Mouse (Mus musculus) midbrain, embryonic 14.5 days (tissue): ENCODE results near the gene Dgka. TPM values are rescaled to one million over a fixed set of nuclear protein-coding genes. Genes with fewer than 3 reads are reported as not detected.
"Not testable (repeated sequence)": the region's sequence is repeated elsewhere in the genome, so short reads cannot be mapped to it uniquely, and the experiment has no call there.

Experiments
- ATAC-seq: fragments of 200-750 bp; cut with Nextera tagmentation; 2 replicates; pipeline ENCODE4 v1.8.0; 2017; ENCODE audit warnings: moderate number of reproducible peaks, moderate library complexity; ENCODE audit not compliant: low FRiP score, low TSS enrichment
- DNase-seq: peaks from one replicate; pipeline ENCODE4 v3.0.0-alpha.2; 2015
- H3K27ac ChIP-seq: fragments of 300-500 bp; sonication (generic); replicated peaks from 2 replicates; pipeline ENCODE4 v1.5.1; 2014; ENCODE audit warnings: mild to moderate bottlenecking, low read depth, low read length, moderate library complexity
- H3K27me3 ChIP-seq: fragments of 300-500 bp; sonication (generic); 2 replicates; pipeline ENCODE4 v1.6.1; 2014; ENCODE audit warnings: low read length, control low read depth, mixed read lengths; ENCODE audit not compliant: control insufficient read depth, insufficient read depth
- H3K36me3 ChIP-seq: fragments of 300-500 bp; sonication (generic); 2 replicates; pipeline ENCODE4 v1.6.1; 2014; ENCODE audit warnings: low read length, control low read depth; ENCODE audit not compliant: control insufficient read depth, insufficient read depth
- H3K4me1 ChIP-seq: fragments of 300-500 bp; sonication (generic); 2 replicates; pipeline ENCODE4 v1.6.1; 2014; ENCODE audit warnings: mild to moderate bottlenecking, antibody characterized with exemption, low read length, control low read depth; ENCODE audit not compliant: control insufficient read depth, insufficient read depth
- H3K4me2 ChIP-seq: fragments of 300-500 bp; sonication (generic); 2 replicates; pipeline ENCODE4 v1.6.1; 2014; ENCODE audit warnings: mild to moderate bottlenecking, low read length, moderate library complexity
- H3K4me3 ChIP-seq: fragments of 300-500 bp; sonication (generic); replicated peaks from 2 replicates; pipeline ENCODE4 v1.5.1; 2014; ENCODE audit warnings: low read depth, low read length
- H3K9ac ChIP-seq: fragments of 300-500 bp; sonication (generic); replicated peaks from 2 replicates; pipeline ENCODE4 v1.6.1; 2014; ENCODE audit warnings: mild to moderate bottlenecking, low read length, moderate library complexity
- H3K9me3 ChIP-seq: fragments of 300-500 bp; sonication (generic); 2 replicates; pipeline ENCODE4 v1.6.1; 2016; ENCODE audit warnings: low read length, control low read depth, mixed read lengths; ENCODE audit not compliant: control insufficient read depth
- WGBS: fragments of 180-500 bp; shearing (Covaris S2); extraction: QIAGEN DNeasy Blood & Tissue Kit; methylation state at CpG from one replicate; pipeline ENCODE4 v1.1.7; 2014; 5-methylcytosine and 5-hydroxymethylcytosine counted together
- polyA plus RNA-seq: library from polyadenylated mRNA; unstranded; fragments of >200 nt; fragmentation: Nextera tagmentation; extraction: Ambion mirVana; gene quantifications from 2 replicates; pipeline ENCODE4 v1.2.1, GENCODE M21; 2014

Dgka gene
- polyA plus RNA-seq, 1 experiment from 2014 or later: 5.7 TPM

DNA sequence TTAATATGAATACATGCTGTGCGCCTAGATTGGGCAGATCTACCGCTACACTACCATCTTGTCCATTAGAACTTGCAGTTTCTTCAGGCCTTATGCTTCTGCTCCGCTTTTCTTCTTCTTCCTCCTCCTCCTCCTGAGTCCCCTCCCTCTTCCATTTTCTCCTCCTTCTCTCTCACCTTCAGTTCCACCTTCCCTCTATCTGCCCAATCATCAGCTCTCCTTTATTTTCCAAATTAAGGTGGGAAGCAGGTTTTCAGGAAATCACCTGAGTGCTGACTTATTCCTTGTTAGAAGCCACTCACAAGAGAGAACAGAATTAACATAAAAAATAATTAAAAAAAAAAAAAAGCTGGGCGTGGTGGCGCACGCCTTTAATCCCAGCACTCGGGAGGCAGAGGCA is 33.3 kb downstream of the Dgka start:
- not testable (repeated sequence) for ATAC-seq, DNase-seq, H3K36me3 ChIP-seq, H3K4me3 ChIP-seq, H3K27ac ChIP-seq, H3K9ac ChIP-seq, H3K4me1 ChIP-seq, H3K4me2 ChIP-seq, H3K9me3 ChIP-seq, H3K27me3 ChIP-seq
- WGBS: 94% methylated on average over 7 of the region's 7 CpGs

DNA sequence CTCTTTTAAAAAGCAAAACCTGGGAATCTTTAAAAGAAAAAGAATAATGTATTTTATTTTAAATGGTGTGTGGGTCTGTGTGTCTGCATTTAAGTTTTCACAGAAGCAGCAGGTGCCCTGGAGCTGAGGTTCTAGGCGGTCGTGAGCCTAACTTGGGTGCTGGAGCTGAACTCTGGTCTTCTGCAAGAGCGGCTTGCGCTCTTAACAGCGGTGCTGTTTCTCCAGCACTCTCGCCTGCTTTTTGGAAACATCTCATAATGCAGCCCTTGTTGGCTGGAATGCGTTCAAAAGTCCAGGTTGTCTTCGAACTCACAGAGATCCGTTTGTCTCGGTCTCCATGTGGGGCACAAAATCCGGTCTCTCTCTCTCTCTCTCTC is 39.4 kb downstream of the Dgka start:
- Histone ChIP-seq H3K4me1 (peaks cover 9% of the 10 kb centered on the region; the same call in 1 of the 2 replicates), H3K4me3 (peak overlapping the region; percentile 67), H3K27me3 (no peaks in the 10 kb centered on the region), H3K9ac (no peak overlapping the region; the same call in 1 of the 2 replicates), H3K27ac (no peak overlapping the region), H3K36me3 (no peaks in the 10 kb centered on the region), H3K9me3 (no peaks in the 10 kb centered on the region), H3K4me2 (peak overlapping the region; percentile 93)
- 10% methylated on average over 11 of the region's 11 CpGs for WGBS
- ATAC-seq (no peak), DNase-seq (no peak)

DNA sequence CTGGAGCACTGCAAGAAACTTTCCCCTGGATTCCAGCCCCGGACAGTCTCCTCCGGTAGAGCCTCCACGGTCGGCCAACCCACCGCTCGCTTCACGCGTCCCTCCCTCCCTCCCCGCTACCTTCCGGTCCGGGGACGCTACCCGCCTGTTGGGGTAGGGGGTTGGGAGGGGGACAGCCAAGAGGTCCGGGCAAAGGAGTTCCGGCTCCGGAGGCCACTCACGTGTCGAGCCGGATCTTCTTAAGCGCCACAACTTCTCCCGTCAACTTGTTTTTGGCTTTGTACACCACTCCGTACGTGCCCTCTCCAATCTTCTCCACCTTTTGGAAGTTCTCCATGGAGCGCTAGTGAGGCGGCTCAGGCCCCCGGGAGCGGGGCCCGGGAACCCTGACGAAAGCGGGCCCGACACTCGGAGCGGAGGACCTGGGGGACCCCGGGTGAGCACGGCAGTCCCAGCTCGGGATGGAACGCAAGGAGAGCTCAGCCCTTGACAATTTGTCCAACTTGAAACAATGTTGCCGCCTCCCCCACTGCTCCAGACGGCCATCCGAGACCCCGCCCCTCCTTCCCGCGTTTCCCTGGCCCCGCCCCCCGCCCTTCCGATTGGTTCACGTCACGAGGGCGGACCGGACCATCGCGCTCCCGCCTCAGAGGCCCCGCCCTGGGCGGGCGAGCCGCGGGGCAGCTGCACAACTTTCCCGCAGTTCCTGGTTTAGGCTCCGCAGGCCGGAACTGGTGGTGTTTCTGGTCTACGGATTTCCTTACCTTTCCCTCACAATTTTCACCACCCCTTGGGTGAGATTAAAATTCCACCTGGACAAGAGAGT is 40.0 kb downstream of the Dgka start, which contains the start of gene Cdk2:
Gene Cdk2 (minus strand): TSS at position 541 of the 826 bp plus-strand sequence.
- H3K27me3 ChIP-seq: no peaks in the 10 kb centered on the region
- H3K4me1 ChIP-seq: peaks cover 9% of the 10 kb centered on the region; the same call in 1 of the 2 replicates
- H3K27ac ChIP-seq: peak within 1 kb of the TSS; percentile 63; the same call in 1 of the 2 replicates
- peak; percentile 94 for ATAC-seq
- H3K4me3 ChIP-seq: peak within 1 kb of the TSS; percentile 67
- under 1% methylated on average over 61 of the region's 62 CpGs for WGBS
- peak within 1 kb of the TSS; percentile 93 for H3K4me2 ChIP-seq
- H3K9ac ChIP-seq: peak within 1 kb of the TSS; percentile 46; the same call in 1 of the 2 replicates
- DNase-seq: peak; percentile 95
- no peaks in the 10 kb centered on the region for H3K9me3 ChIP-seq
- no peaks in the 10 kb centered on the region for H3K36me3 ChIP-seq

DNA sequence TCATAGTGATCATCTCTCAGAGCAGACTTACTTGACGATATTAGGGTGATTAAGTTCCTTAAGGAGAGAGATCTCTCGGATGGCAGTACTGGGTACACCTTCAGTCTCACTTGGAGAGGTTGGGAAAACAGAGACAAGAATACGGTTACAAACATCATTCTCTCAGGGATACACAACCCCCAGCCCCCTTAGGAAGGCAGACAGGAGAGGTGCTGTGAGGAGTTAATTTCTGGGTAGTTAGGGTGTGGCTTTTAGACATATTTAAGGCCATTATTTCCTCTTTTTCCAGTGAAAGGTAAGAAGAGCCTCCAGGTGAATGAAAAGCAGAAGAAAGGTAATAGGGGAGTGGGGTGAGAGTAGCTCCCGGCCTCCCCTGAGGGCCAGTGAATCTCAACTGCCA is 40.8 kb downstream of the Dgka start, which contains the start of gene Pmel:
Gene Pmel (plus strand): TSS at position 301 of the 400 bp plus-strand sequence.
- H3K4me1 ChIP-seq: peaks cover 9% of the 10 kb centered on the region; the same call in 1 of the 2 replicates
- WGBS: 27% methylated on average over 4 of the region's 4 CpGs
- peak within 1 kb of the TSS; percentile 93 for H3K4me2 ChIP-seq
- no peaks in the 10 kb centered on the region for H3K36me3 ChIP-seq
- H3K9me3 ChIP-seq: no peaks in the 10 kb centered on the region
- DNase-seq (no peak), ATAC-seq (no peak)
- H3K4me3 ChIP-seq: peak within 1 kb of the TSS; percentile 67
- H3K27me3 ChIP-seq: no peaks in the 10 kb centered on the region
- H3K9ac ChIP-seq: peak within 1 kb of the TSS; percentile 46; the same call in 1 of the 2 replicates
- peak within 1 kb of the TSS; percentile 63; the same call in 1 of the 2 replicates for H3K27ac ChIP-seq

DNA sequence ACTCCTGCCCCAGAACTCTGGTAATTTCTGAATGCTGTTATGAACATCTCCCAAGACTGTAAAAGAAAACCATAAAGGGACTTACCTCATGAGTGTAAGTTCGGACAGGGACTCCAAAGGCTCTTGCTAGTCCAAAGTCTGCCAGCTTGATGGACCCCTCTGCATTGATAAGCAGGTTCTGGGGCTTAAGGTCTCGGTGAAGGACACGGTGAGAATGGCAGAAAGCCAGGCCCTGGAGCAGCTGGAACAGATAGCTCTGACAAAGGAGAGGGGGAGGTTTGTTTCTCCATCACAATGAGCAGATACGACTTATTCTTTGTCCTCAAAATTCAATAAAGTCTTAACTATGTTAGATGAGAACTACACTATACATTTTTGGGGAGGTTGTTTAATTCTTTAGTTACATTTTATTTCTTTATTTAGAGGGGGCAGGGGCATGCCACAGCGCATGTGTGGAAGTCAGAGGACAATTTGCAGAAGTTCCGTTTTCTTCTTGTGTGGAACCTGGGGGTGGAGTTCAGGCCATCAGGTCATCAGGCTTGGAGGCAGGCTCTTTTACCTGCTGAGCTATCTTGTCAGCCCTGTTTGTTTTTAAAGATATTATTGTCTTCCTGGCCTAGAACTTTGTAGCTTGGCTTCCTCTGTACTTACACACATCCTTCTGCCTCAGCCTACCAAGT is 42.2 kb downstream of the Dgka start:
- Histone ChIP-seq H3K27ac (no peak overlapping the region), H3K9me3 (no peaks in the 10 kb centered on the region), H3K36me3 (no peaks in the 10 kb centered on the region), H3K4me1 (peaks cover 9% of the 10 kb centered on the region; the same call in 1 of the 2 replicates), H3K27me3 (no peaks in the 10 kb centered on the region), H3K9ac (no peak overlapping the region), H3K4me2 (no peak overlapping the region), H3K4me3 (no peak overlapping the region)
- no peak for ATAC-seq
- 73% methylated on average over 6 of the region's 6 CpGs for WGBS
- no peak for DNase-seq

DNA sequence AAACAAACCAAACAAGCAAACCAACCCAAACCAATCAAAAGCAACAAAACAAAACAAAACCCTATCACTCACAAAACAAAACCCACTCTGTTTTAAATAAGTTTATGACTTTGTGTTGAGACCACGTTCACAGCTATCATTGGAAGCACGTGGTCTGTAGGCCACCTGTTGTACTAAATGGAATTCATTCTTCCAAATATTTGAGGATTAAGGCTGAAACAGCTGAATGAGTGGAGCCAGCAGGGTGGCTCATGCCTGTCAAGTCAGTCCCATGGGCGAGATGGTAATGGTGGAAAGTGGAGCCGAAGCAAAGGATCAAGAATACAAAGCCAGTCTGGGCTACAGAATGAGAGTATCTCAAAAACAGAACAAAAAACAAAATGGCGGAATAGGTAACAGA is 43.9 kb downstream of the Dgka start:
- Histone ChIP-seq H3K4me1 (peaks cover 9% of the 10 kb centered on the region; the same call in 1 of the 2 replicates), H3K9ac (no peak overlapping the region), H3K36me3 (no peaks in the 10 kb centered on the region), H3K27me3 (no peaks in the 10 kb centered on the region), H3K27ac (no peak overlapping the region), H3K4me3 (no peak overlapping the region), H3K4me2 (no peak overlapping the region), H3K9me3 (no peaks in the 10 kb centered on the region)
- WGBS: 69% methylated on average over 5 of the region's 5 CpGs
- ATAC-seq (no peak), DNase-seq (no peak)

DNA sequence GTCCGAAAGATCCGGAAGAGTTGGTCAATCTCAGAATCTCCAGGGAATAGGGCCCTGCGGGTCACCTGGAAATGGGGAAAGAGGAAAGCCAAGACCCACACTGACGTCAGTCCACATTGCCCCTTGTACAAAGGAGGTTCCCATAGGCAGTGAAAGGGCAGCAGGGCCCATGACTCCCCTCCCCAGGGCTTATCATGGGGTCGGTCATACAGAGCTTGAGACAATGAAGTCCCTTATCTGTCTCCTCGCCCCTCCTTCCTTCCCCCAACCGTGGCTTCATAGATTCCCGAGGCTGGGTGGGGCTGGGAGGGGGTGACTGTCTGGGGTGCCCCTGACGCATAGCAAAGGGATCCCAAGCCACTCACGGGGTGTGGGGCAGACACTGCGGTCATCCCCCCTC is 45.0 kb downstream of the Dgka start:
- ATAC-seq (no peak), DNase-seq (no peak)
- no peaks in the 10 kb centered on the region for H3K9me3 ChIP-seq
- 87% methylated on average over 11 of the region's 11 CpGs for WGBS
- no peak overlapping the region for H3K4me2 ChIP-seq
- H3K4me1 ChIP-seq: peaks cover 13% of the 10 kb centered on the region
- no peaks in the 10 kb centered on the region for H3K27me3 ChIP-seq
- no peak overlapping the region for H3K27ac ChIP-seq
- no peaks in the 10 kb centered on the region for H3K36me3 ChIP-seq
- H3K4me3 ChIP-seq: no peak overlapping the region
- no peak overlapping the region for H3K9ac ChIP-seq

DNA sequence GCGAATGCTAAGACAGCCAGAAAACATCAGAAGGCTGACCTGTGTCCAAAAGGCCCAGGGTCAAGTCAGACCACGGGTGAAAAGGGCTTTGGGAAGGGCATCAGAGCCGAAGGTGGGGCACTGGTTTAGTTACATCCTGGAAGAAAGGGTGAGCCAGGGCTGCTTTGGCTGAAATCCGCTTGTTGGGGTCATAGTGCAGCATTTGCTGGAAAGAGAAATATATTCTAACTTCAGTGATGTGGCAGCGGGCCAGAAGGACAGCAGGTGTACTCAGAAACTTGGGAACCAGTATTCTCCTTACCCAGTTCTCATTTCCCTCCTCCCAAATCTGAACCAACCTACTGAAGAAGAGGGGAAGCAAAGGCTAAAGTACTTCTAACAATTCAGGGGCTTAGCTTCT is 45.6 kb downstream of the Dgka start:
- no peaks in the 10 kb centered on the region for H3K9me3 ChIP-seq
- no peak overlapping the region for H3K9ac ChIP-seq
- DNase-seq (no peak), ATAC-seq (no peak)
- H3K27ac ChIP-seq: no peak overlapping the region
- no peaks in the 10 kb centered on the region for H3K27me3 ChIP-seq
- no peak overlapping the region for H3K4me2 ChIP-seq
- no peaks in the 10 kb centered on the region for H3K36me3 ChIP-seq
- H3K4me3 ChIP-seq: no peak overlapping the region
- H3K4me1 ChIP-seq: peaks cover 10% of the 10 kb centered on the region
- WGBS: 89% methylated on average over 5 of the region's 5 CpGs
